Mouse (Mus musculus): ENCODE measurements around the gene Syf2. TPM values are rescaled to one million over a fixed set of nuclear protein-coding genes. Genes with fewer than 3 reads are reported as not detected.

Syf2 gene
- total and polyA plus RNA-seq, 3 experiments, result 59.2 to 77.1 (median 76.1) TPM

- Histone ChIP-seq H3K9ac (ENCODE audit: insufficient read depth, low read depth) (0 out of 2 replicates have a peak overlapping the region, but pooled peaks have one; percentile 16), H3K4me2 (ENCODE audit: insufficient read depth, low read depth, poor library complexity, severe bottlenecking) (peak overlapping the region; percentile 64; the same call in 1 of the 2 replicates), H3K4me1 (ENCODE audit: control insufficient read depth in 1 of 2, insufficient read depth in 2 of 2) (peaks cover 9 to 48% of the 10 kb centered on the region in 2 experiments), H3K27ac (ENCODE audit: insufficient read depth, low read depth) (no peak overlapping the region; the same call in 1 of the 2 replicates), H3K27me3 (replicated peaks) (no peaks in the 10 kb centered on the region), H3K4me3 (replicated peaks in 1 of 3; ENCODE audit: low read depth in 2 of 3, low read length in 2 of 3, poor library complexity in 1 of 3) (peak overlapping the region; percentile 75 to 100 (median 93)), H3K36me3 (replicated peaks in 1 of 2; ENCODE audit: control insufficient read depth in 1 of 2, insufficient read depth in 1 of 2, low read length in 1 of 2) (peaks cover 0 to 7% of the 10 kb centered on the region in 2 experiments), H3K9me3 (replicated peaks; ENCODE audit: low read length) (no peaks in the 10 kb centered on the region), H3K79me2 (replicated peaks; ENCODE audit: control insufficient read depth, extremely low read depth, insufficient read depth, poor library complexity, severe bottlenecking) (peaks cover 14% of the 10 kb centered on the region)
- in situ Hi-C loops (cut with MboI; ENCODE audit: low pct_ligation_motif_present, low pct_unique_long_range_greater_than_20kb, low sequenced_read_pairs), result no loop called here
- TF ChIP-seq MYC (IDR thresholded peaks at IDR 0.05; ENCODE audit: low read depth, low read length), result no peak
- TF ChIP-seq BHLHE40 (IDR thresholded peaks at IDR 0.05; ENCODE audit: low read depth, low read length), result no peak
- no peak for TF ChIP-seq MAFK (IDR thresholded peaks at IDR 0.05; ENCODE audit: insufficient replicate concordance, low read length)
- no peak for TF ChIP-seq MAZ (IDR thresholded peaks at IDR 0.05; ENCODE audit: low read depth, low read length)
- TF ChIP-seq ELF1 (IDR thresholded peaks at IDR 0.05; ENCODE audit: low read depth, low read length), result no peak
- no peak for TF ChIP-seq POLR2A (IDR thresholded peaks at IDR 0.05; ENCODE audit: low read depth, low read length)
- TF ChIP-seq TCF12 (IDR thresholded peaks at IDR 0.05; ENCODE audit: low read depth, low read length), result no peak
- TF ChIP-seq ZC3H11A (IDR thresholded peaks at IDR 0.05; ENCODE audit: low read depth, low read length), result no peak
- no peak for TF ChIP-seq HCFC1 (IDR thresholded peaks at IDR 0.05; ENCODE audit: low read depth, low read length)
- TF ChIP-seq MAX (IDR thresholded peaks at IDR 0.05; ENCODE audit: low read length), result no peak
- no peak for TF ChIP-seq POLR2AphosphoS2 (IDR thresholded peaks at IDR 0.05; ENCODE audit: low read depth, low read length)
- DNase-seq (ENCODE audit: extremely low read depth), result no peak
- dilution Hi-C loops (cut with MboI; ENCODE audit: extremely low pct_ligation_motif_present, extremely low pct_unique_long_range_greater_than_20kb, low sequenced_read_pairs), result no loop called here
These were observed 15.3 kb upstream of the Syf2 start for GRCm38 (mm10) chr4:134915223-134916050.

DNA sequence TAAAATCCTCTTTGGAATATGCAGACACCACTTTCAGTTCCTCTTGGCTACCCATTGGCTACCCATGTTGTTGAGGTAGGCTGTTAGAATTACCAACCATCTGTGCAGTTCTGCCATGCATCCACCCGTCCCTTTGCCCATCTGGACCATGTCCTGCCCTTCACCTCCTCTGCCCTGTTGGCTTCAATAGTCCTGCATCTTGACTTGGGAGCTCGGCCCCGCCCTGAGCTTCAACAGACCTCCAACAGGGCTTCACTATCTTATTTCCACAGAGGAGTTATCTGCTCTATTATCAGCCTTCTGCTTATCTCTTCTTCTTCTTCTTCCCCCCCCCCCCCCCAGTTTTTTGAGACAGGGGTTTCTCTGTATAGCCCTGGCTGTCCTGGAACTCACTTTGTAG lies 13.5 kb upstream of the Syf2 start:
- in situ Hi-C loops (cut with MboI; ENCODE audit: low pct_ligation_motif_present, low pct_unique_long_range_greater_than_20kb, low sequenced_read_pairs), result no loop called here
- dilution Hi-C loops (cut with MboI; ENCODE audit: extremely low pct_ligation_motif_present, extremely low pct_unique_long_range_greater_than_20kb, low sequenced_read_pairs), result no loop called here
- Histone ChIP-seq H3K36me3 (replicated peaks in 1 of 2; ENCODE audit: control insufficient read depth in 1 of 2, insufficient read depth in 1 of 2, low read length in 1 of 2) (no peaks in the 10 kb centered on the region), H3K79me2 (replicated peaks; ENCODE audit: control insufficient read depth, extremely low read depth, insufficient read depth, poor library complexity, severe bottlenecking) (peaks cover 14% of the 10 kb centered on the region), H3K4me3 (replicated peaks in 1 of 3; ENCODE audit: low read depth in 2 of 3, low read length in 2 of 3, poor library complexity in 1 of 3) (no peak overlapping the region), H3K27me3 (replicated peaks) (no peaks in the 10 kb centered on the region), H3K4me2 (ENCODE audit: insufficient read depth, low read depth, poor library complexity, severe bottlenecking) (no peak overlapping the region), H3K9ac (ENCODE audit: insufficient read depth, low read depth) (no peak overlapping the region), H3K4me1 (ENCODE audit: control insufficient read depth in 1 of 2, insufficient read depth in 2 of 2) (peaks cover 9 to 58% of the 10 kb centered on the region in 2 experiments), H3K9me3 (replicated peaks; ENCODE audit: low read length) (no peaks in the 10 kb centered on the region), H3K27ac (ENCODE audit: insufficient read depth, low read depth) (no peak overlapping the region)
- DNase-seq (ENCODE audit: extremely low read depth), result no peak
- TF ChIP-seq IRF4 (IDR thresholded peaks at IDR 0.05; ENCODE audit: low read depth, low read length) (peak; percentile 57; the same call in 1 of the 2 replicates), TBP (conservative IDR thresholded peaks at IDR 0.05; ENCODE audit: low read depth, low read length) (no peak)
